Mouse (Mus musculus): Measurements from ENCODE around the gene Gpr158.

GRCm38 (mm10) chr2:21693128-21693527, 325.8 kb downstream of the Gpr158 start:
- TF ChIP-seq CTCF (IDR thresholded peaks at IDR 0.05; ENCODE audit: borderline replicate concordance, insufficient read depth, low read depth, low read length) (no peak), POLR2A (IDR thresholded peaks at IDR 0.05; ENCODE audit: borderline replicate concordance, insufficient read depth, low read length) (no peak)

Data from cerebellum, adult 2 months (tissue).